In genomic region chr8:26630544-26630943, GRCm38 (mm10) we compare ENCODE assay signal across 27 mouse cellular contexts.
DNase-seq lines count a peak whose midpoint lies in the region; ATAC-seq and TF ChIP-seq lines count a peak whose summit lies in the region.
"Had no signal": no experiment of that assay in that cellular context is flagged by ENCODE, and none has a peak within 500 bp of the region (broad histone marks: within the 10 kb centered on the region; RNA-seq: fewer than 3 reads in every experiment).

No protein-coding gene starts in this region.

- no peaks in the 10 kb centered on the region for H3K36me3 ChIP-seq in intestine, embryonic 14.5 days (ENCODE audit: control insufficient read depth, insufficient read depth, low read length)
- H3K36me3 ChIP-seq in intestine, embryonic 15.5 days = no peaks in the 10 kb centered on the region
- no peaks in the 10 kb centered on the region for H3K36me3 ChIP-seq in C2C12 (ENCODE audit: control insufficient read depth, insufficient read depth)
- no peaks in the 10 kb centered on the region for H3K36me3 ChIP-seq in limb, embryonic 10.5 days
- H3K36me3 ChIP-seq: embryonic facial prominence, embryonic 12.5 days; embryonic facial prominence, embryonic 15.5 days; G1E; heart, embryonic 12.5 days; heart, embryonic 15.5 days; hindbrain, embryonic 10.5 days; hindbrain, embryonic 13.5 days had no signal

- H3K4me3 ChIP-seq in intestine, embryonic 14.5 days (ENCODE audit: low read depth, low read length) = no peak overlapping the region
- H3K4me3 ChIP-seq in intestine, embryonic 15.5 days (replicated peaks) = no peak overlapping the region
- no peak overlapping the region for H3K4me3 ChIP-seq in C2C12 (ENCODE audit: insufficient read depth, poor library complexity, severe bottlenecking)
- no peak overlapping the region for H3K4me3 ChIP-seq in limb, embryonic 10.5 days
- H3K4me3 ChIP-seq: embryonic facial prominence, embryonic 12.5 days; embryonic facial prominence, embryonic 15.5 days; gastrocnemius, adult 2 months; heart, embryonic 12.5 days; heart, embryonic 15.5 days; hindbrain, embryonic 10.5 days; hindbrain, embryonic 13.5 days had no signal

- no peak overlapping the region for H3K9ac ChIP-seq in intestine, embryonic 14.5 days (ENCODE audit: low read length)
- H3K9ac ChIP-seq in intestine, embryonic 15.5 days = no peak overlapping the region
- H3K9ac ChIP-seq: embryonic facial prominence, embryonic 12.5 days; embryonic facial prominence, embryonic 15.5 days; forebrain, postnatal 0 days; heart, embryonic 12.5 days; heart, embryonic 15.5 days; hindbrain, embryonic 13.5 days had no signal

- no peak for ATAC-seq in intestine, embryonic 14.5 days (replicated peaks; ENCODE audit: low FRiP score, low TSS enrichment, low read depth)
- no peak for ATAC-seq in intestine, embryonic 15.5 days
- ATAC-seq in megakaryocyte, adult 5-6 weeks (ENCODE audit: poor library complexity, severe bottlenecking) = 0 out of 2 replicates have a peak, but pooled peaks have one; percentile 15
- ATAC-seq: forebrain, embryonic 14.5 days; forebrain, postnatal 0 days; hindbrain, embryonic 16.5 days; Patski had no signal

- H3K27ac ChIP-seq in intestine, embryonic 14.5 days (ENCODE audit: low read depth) = no peak overlapping the region
- H3K27ac ChIP-seq in intestine, embryonic 15.5 days = no peak overlapping the region
- H3K27ac ChIP-seq in limb, embryonic 10.5 days = no peak overlapping the region
- H3K27ac ChIP-seq: embryonic facial prominence, embryonic 12.5 days; embryonic facial prominence, embryonic 15.5 days; gastrocnemius, adult 2 months; heart, embryonic 15.5 days; hindbrain, embryonic 10.5 days; hindbrain, embryonic 13.5 days had no signal

- peaks cover 14% of the 10 kb centered on the region for H3K4me1 ChIP-seq in intestine, embryonic 14.5 days (replicated peaks; ENCODE audit: control insufficient read depth, insufficient read depth, low read length)
- H3K4me1 ChIP-seq in intestine, embryonic 15.5 days (replicated peaks) = 0 out of 2 replicates have a peak, but pooled peaks cover 5% of the 10 kb centered on the region
- peaks cover 31% of the 10 kb centered on the region for H3K4me1 ChIP-seq in limb, embryonic 10.5 days
- H3K4me1 ChIP-seq: heart, embryonic 12.5 days; heart, embryonic 15.5 days had no signal

- no peaks in the 10 kb centered on the region for H3K79me2 ChIP-seq in C2C12 (ENCODE audit: control insufficient read depth, insufficient read depth)

- no peak overlapping the region for H3ac ChIP-seq in C2C12 (ENCODE audit: control insufficient read depth, insufficient read length, low read depth)

- DNase-seq in intestine, embryonic 14.5 days (ENCODE audit: low spot score) = peak; percentile 7
- DNase-seq in limb, embryonic 10.5 days (ENCODE audit: low spot score) = no peak
- no peak for DNase-seq in layer of hippocampus, postnatal 36 days
- no peak for DNase-seq in cerebellum, postnatal 10 days
- DNase-seq: adrenal gland, postnatal 14 days; cerebellum, adult 11 months; cerebellum, adult 2 months; cerebellum, adult 9-11 months; forebrain, postnatal 0 days; gastrocnemius, adult 2 months; gastrocnemius, postnatal 14 days; heart, adult 18-20 months; heart, postnatal 10 days; heart, postnatal 36 days had no signal

- H3K79me3 ChIP-seq in C2C12 (ENCODE audit: low read depth) = no peaks in the 10 kb centered on the region

- no peaks in the 10 kb centered on the region for H3K27me3 ChIP-seq in intestine, embryonic 14.5 days (replicated peaks; ENCODE audit: control insufficient read depth, insufficient read depth, low read length)
- no peaks in the 10 kb centered on the region for H3K27me3 ChIP-seq in intestine, embryonic 15.5 days (replicated peaks)
- no peaks in the 10 kb centered on the region for H3K27me3 ChIP-seq in C2C12 (ENCODE audit: control insufficient read depth, insufficient read depth, insufficient read length)
- H3K27me3 ChIP-seq in limb, embryonic 10.5 days (ENCODE audit: low read depth, poor library complexity, severe bottlenecking) = peaks cover 62% of the 10 kb centered on the region
- H3K27me3 ChIP-seq: embryonic facial prominence, embryonic 12.5 days; embryonic facial prominence, embryonic 15.5 days had no signal

- H3K9me3 ChIP-seq in intestine, embryonic 14.5 days (ENCODE audit: control insufficient read depth, low read length) = no peaks in the 10 kb centered on the region
- no peaks in the 10 kb centered on the region for H3K9me3 ChIP-seq in intestine, embryonic 15.5 days
- H3K9me3 ChIP-seq in limb, embryonic 10.5 days (replicated peaks) = no peaks in the 10 kb centered on the region
- H3K9me3 ChIP-seq: embryonic facial prominence, embryonic 12.5 days; embryonic facial prominence, embryonic 15.5 days; G1E; heart, embryonic 12.5 days; heart, embryonic 15.5 days; hindbrain, embryonic 10.5 days; hindbrain, embryonic 13.5 days had no signal

- 90% methylated on average over 2 of the region's 2 CpGs for WGBS in intestine, embryonic 14.5 days
- 88% methylated on average over 2 of the region's 2 CpGs for WGBS in intestine, embryonic 15.5 days
- WGBS in limb, embryonic 10.5 days = 88% methylated on average over 2 of the region's 2 CpGs

- no peak for TF ChIP-seq CTCF in C2C12 (IDR thresholded peaks at IDR 0.05; ENCODE audit: control insufficient read depth, insufficient read depth, insufficient read length)

- no peak overlapping the region for H3K4me2 ChIP-seq in intestine, embryonic 14.5 days (ENCODE audit: low read length)
- no peak overlapping the region for H3K4me2 ChIP-seq in intestine, embryonic 15.5 days (replicated peaks)
- H3K4me2 ChIP-seq: embryonic facial prominence, embryonic 12.5 days; embryonic facial prominence, embryonic 15.5 days; heart, embryonic 12.5 days; heart, embryonic 15.5 days; hindbrain, embryonic 13.5 days had no signal

TF ChIP-seq in C2C12, 6 proteins besides CTCF, POLR2A, EP300 and RAD21:
- TF ChIP-seq MYOG (IDR thresholded peaks at IDR 0.05; ENCODE audit: control insufficient read depth, extremely low read depth, insufficient read length) = no peak
- no peak for TF ChIP-seq MYOD1 (IDR thresholded peaks at IDR 0.05; ENCODE audit: control insufficient read depth, insufficient read length, low read depth)
- TF ChIP-seq USF1 (IDR thresholded peaks at IDR 0.05; ENCODE audit: low read depth) = peak; percentile 10
- no peak for TF ChIP-seq CEBPB (IDR thresholded peaks at IDR 0.05; ENCODE audit: low read depth)
- no peak for TF ChIP-seq FOSL1 (IDR thresholded peaks at IDR 0.05; ENCODE audit: insufficient read depth, low read length, poor library complexity, severe bottlenecking)
- no peak for TF ChIP-seq MAX (IDR thresholded peaks at IDR 0.05)
